ENCODE assay signal across 8 mouse cellular contexts in the genomic region with DNA sequence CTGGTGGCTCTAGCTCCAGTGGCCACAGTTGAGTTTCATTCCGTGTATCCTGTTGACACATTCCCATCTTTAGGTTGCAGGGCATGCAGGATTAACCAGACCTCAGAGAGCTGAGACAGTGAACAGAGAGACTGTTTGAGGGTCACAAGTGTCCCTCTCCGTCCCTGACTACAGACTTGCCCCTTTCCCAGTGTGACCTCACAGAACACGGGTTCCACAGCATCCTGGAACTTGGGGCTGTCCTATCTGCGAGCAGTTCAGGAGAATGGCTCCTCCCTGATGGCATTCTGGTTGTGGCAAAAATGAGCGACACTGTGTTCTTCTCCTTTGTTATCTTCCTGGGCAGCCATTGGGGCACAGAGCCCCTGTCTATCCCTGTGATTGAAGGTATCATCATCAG. TPM values are rescaled to one million over a fixed set of nuclear protein-coding genes. Genes with fewer than 3 reads are reported as not detected.
DNase-seq lines count a peak whose midpoint lies in the region; ATAC-seq and TF ChIP-seq lines count a peak whose summit lies in the region.

A gene (minus strand): TSS at position 112 of the 400 bp plus-strand sequence.

- H3K4me3 ChIP-seq in lung, embryonic 16.5 days (ENCODE audit: low read length), result no peak within 1 kb of the TSS
- no peak within 1 kb of the TSS for H3K4me3 ChIP-seq in embryonic fibroblast, embryonic 13.5 days (ENCODE audit: insufficient read depth, low read length)
- no peak within 1 kb of the TSS for H3K4me3 ChIP-seq in limb, embryonic 12.5 days (replicated peaks)
- H3K4me3 ChIP-seq in olfactory bulb, adult 2 months (ENCODE audit: insufficient read depth, low read depth, low read length), result no peak within 1 kb of the TSS

- no peak within 1 kb of the TSS for H3K27ac ChIP-seq in lung, embryonic 16.5 days (ENCODE audit: low read length)
- H3K27ac ChIP-seq in embryonic fibroblast, embryonic 13.5 days (ENCODE audit: insufficient read depth, low read length), result no peak within 1 kb of the TSS
- H3K27ac ChIP-seq in limb, embryonic 12.5 days, result no peak within 1 kb of the TSS
- no peak within 1 kb of the TSS for H3K27ac ChIP-seq in olfactory bulb, adult 2 months (ENCODE audit: insufficient read depth, low read depth, low read length)

- H3K4me2 ChIP-seq in lung, embryonic 16.5 days (ENCODE audit: low read depth, low read length), result no peak within 1 kb of the TSS
- H3K4me2 ChIP-seq in limb, embryonic 12.5 days, result no peak within 1 kb of the TSS

- TF ChIP-seq POLR2A in embryonic fibroblast, embryonic 13.5 days (IDR thresholded peaks at IDR 0.05; ENCODE audit: low read depth, low read length), result no peak
- TF ChIP-seq POLR2A in olfactory bulb, adult 2 months (IDR thresholded peaks at IDR 0.05; ENCODE audit: insufficient read depth, low read depth, low read length), result no peak

- no peak for TF ChIP-seq CTCF in embryonic fibroblast, embryonic 13.5 days (IDR thresholded peaks at IDR 0.05; ENCODE audit: borderline replicate concordance, insufficient read depth, low read length)
- no peak for TF ChIP-seq CTCF in olfactory bulb, adult 2 months (IDR thresholded peaks at IDR 0.05; ENCODE audit: insufficient read depth, low read depth, low read length)

- ATAC-seq in lung, embryonic 16.5 days (ENCODE audit: low read depth), result no peak
- ATAC-seq in limb, embryonic 12.5 days (ENCODE audit: insufficient number of reproducible peaks, insufficient read depth, low FRiP score, low TSS enrichment, low read depth), result no peak

- WGBS in lung, embryonic 16.5 days, result 77% methylated on average over 5 of the region's 5 CpGs
- 81% methylated on average over 5 of the region's 5 CpGs for WGBS in limb, embryonic 12.5 days
- WGBS in olfactory bulb, adult 2 months, result 85% methylated on average over 5 of the region's 5 CpGs

- H3K36me3 ChIP-seq in lung, embryonic 16.5 days (ENCODE audit: control insufficient read depth, insufficient read depth, low read length), result no peaks in the 10 kb centered on the region
- H3K36me3 ChIP-seq in limb, embryonic 12.5 days, result no peaks in the 10 kb centered on the region

- no peak for DNase-seq in lung, postnatal 25 days (ENCODE audit: low spot score)
- no peak for DNase-seq in heart, postnatal 14 days
- DNase-seq in thymus, postnatal 4 days, result no peak
- no peak for DNase-seq in cerebellum, postnatal 25 days

- H3K4me1 ChIP-seq in lung, embryonic 16.5 days (replicated peaks; ENCODE audit: control insufficient read depth, insufficient read depth, low read length), result no peaks in the 10 kb centered on the region
- no peaks in the 10 kb centered on the region for H3K4me1 ChIP-seq in embryonic fibroblast, embryonic 13.5 days (ENCODE audit: control insufficient read depth, insufficient read depth, low read length)
- peaks cover 3% of the 10 kb centered on the region; the same call in 1 of the 2 replicates for H3K4me1 ChIP-seq in limb, embryonic 12.5 days (replicated peaks)
- no peaks in the 10 kb centered on the region for H3K4me1 ChIP-seq in olfactory bulb, adult 2 months (ENCODE audit: control insufficient read depth, insufficient read depth, low read length)

- no peaks in the 10 kb centered on the region for H3K9me3 ChIP-seq in lung, embryonic 16.5 days (ENCODE audit: control insufficient read depth, low read length)
- H3K9me3 ChIP-seq in limb, embryonic 12.5 days, result no peaks in the 10 kb centered on the region

- intact Hi-C loops in heart, postnatal 14 days (cut with DNase I), result no loop called here

- no peak within 1 kb of the TSS for H3K9ac ChIP-seq in lung, embryonic 16.5 days (ENCODE audit: low read length)
- no peak within 1 kb of the TSS for H3K9ac ChIP-seq in limb, embryonic 12.5 days (replicated peaks)

- H3K27me3 ChIP-seq in lung, embryonic 16.5 days (ENCODE audit: control insufficient read depth, insufficient read depth, low read depth, low read length), result no peaks in the 10 kb centered on the region
- H3K27me3 ChIP-seq in limb, embryonic 12.5 days, result no peaks in the 10 kb centered on the region

RNA-seq across cellular contexts. Expression of the gene that starts here (rescaled TPM):
- 90.0 and 93.1 TPM in 2 replicates for polyA plus RNA-seq in lung, embryonic 16.5 days (2015; fragmentation: Nextera tagmentation; extraction: Ambion mirVana)
- 109 and 120 TPM in 2 replicates for polyA plus RNA-seq in embryonic fibroblast, embryonic 13.5 days (2011; ENCODE audit: insufficient read length, low read depth, missing spikeins)
- total RNA-seq in heart, postnatal 14 days (2021), result 100 to 1,000 TPM; 106 TPM
- polyA plus RNA-seq in limb, embryonic 12.5 days (2016; fragmentation: Nextera tagmentation; extraction: Ambion mirVana), result 114 and 120 TPM in 2 replicates
- not detected in 2 replicates for polyA plus RNA-seq in olfactory bulb, adult 2 months (2012; ENCODE audit: insufficient read depth, insufficient read length, low replicate concordance, missing spikeins)
